Mouse (Mus musculus) brain, embryonic 14.5 days (tissue): ENCODE measurements around the gene Pitpnm1. TPM values are rescaled to one million over a fixed set of nuclear protein-coding genes. Genes with fewer than 3 reads are reported as not detected.
"Not testable (repeated sequence)": the region's sequence is repeated elsewhere in the genome, so short reads cannot be mapped to it uniquely, and the experiment has no call there.

ENCODE experiments used
- DNase-seq: peaks from one replicate; pipeline ENCODE4 v3.0.0-alpha.2; 2011; ENCODE audit warnings: low read depth
- CTCF ChIP-seq: fragments of 200-500 bp; IDR thresholded peaks from 2 replicates; pipeline ENCODE4 v1.5.1; 2012; ENCODE audit warnings: inconsistent platforms, mild to moderate bottlenecking, moderate library complexity, borderline replicate concordance; ENCODE audit not compliant: insufficient read depth, insufficient read length; ENCODE audit errors: extremely low read depth
- POLR2A ChIP-seq: fragments of 200-500 bp; IDR thresholded peaks from 2 replicates; pipeline ENCODE4 v1.6.1; 2012; ENCODE audit warnings: mild to moderate bottlenecking, inconsistent platforms, borderline replicate concordance; ENCODE audit not compliant: poor library complexity, insufficient read depth, insufficient read length, severe bottlenecking; ENCODE audit errors: extremely low read depth
- polyA plus RNA-seq: library from polyadenylated mRNA; depleted of rRNA; stranded (reverse); fragments of >200 nt; gene quantifications from 2 replicates; pipeline ENCODE4 v1.2.3, GENCODE M21; 2012

Pitpnm1 gene
- polyA plus RNA-seq, 1 experiment, result 158 TPM

DNA sequence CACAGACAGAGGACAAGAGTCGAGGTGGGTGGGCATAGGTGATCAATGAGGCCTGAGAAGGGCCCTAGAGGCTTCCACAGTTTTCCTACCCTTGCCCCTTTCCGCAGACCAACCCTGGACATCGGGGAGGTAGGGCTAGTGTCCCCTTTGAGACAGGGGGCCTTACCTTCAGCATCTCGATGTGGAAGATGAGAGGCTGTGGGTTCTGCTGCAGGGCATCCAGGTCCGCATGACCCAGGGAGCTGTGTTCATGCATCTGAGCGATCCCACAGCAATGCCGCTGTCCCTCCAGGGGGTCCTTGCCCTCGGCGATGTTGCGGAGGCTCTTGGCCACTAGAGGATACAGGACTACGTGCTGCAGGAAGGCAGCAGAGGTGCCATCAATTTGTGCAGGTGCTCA is 16.0 kb downstream of the Pitpnm1 start:
- TF ChIP-seq CTCF, result no peak
- no peak for TF ChIP-seq POLR2A
- no peak for DNase-seq

DNA sequence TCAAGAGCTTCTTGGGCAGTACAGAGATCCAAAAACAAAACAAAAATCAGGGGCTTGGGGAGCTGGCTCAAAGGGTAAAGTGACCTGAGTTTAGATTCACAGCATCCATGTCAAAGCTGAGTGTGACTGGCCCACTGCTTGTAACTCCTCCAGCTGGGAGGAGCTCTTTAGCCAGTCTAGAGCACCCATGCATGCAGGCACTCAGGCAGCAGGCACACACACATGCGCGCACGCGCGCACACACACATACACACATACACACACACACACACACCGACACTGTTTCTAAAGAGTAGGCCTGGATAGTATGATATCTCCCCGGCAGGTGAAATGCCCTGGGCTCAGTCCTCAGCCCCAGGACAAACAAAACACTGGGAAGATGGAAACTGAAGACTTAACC is 17.2 kb downstream of the Pitpnm1 start:
- TF ChIP-seq CTCF (no peak), POLR2A (no peak)
- no peak for DNase-seq

DNA sequence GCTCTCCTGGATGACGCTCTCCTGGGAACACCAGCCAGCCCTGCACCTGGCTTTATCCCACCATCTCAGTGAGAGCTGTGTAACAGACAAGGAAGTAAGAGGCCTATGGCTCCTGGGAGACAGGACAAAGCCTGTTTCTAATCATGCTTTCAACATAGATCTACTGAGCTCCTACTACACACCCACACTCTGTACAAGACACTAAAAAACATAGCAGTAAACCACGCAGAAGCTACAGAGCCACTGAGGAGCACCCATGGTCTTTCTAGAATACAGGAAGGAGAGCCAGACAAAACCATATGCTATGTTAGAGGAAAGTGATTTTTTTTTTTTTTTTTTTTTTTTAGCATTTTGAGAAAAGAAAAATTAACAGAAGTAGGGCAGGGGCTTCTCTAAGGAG is 18.6 kb downstream of the Pitpnm1 start:
- no peak for TF ChIP-seq POLR2A
- TF ChIP-seq CTCF, result no peak
- DNase-seq, result no peak

DNA sequence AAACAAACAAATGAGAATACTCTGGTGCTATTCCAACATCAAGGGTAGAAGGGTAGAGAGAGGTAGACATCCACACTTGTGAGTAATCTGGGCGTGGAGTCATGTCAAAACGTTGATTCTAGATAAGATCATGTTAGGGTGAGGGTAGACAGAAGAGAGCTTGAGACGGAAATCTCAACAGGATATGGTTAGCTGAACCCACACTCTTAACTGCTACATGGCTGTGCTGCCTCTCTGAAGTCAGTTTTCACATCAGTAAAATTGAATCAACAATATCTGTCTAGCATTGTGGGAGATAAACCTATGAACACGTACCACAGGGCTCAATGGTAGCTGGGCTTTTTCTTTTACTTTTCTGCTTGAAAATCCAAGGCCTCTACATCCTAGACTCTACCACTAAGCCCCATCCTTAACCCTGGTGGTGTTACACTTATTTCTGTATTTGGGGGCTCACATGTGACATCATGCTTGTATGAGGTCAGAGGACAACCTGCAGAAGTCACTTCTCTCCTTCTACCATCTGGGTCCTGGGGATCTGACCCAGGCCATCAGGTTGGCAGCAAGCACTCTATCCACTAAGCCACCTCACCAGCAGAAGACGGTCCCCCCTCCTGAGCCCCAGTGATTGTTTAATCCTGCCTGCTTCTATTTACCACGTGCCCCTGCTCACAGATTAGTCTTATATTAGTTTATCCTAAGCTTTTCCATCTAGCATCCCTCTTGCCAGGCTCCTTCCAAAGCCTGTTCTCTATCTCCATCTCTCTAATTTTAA is 20.1 kb downstream of the Pitpnm1 start:
- no peak for TF ChIP-seq POLR2A
- no peak for TF ChIP-seq CTCF
- DNase-seq, result no peak

GRCm38 (mm10) chr19:4120496-4120895 is 20.7 kb downstream of the Pitpnm1 start:
- TF ChIP-seq CTCF (no peak), POLR2A (no peak)

GRCm38 (mm10) chr19:4121097-4121805 is 21.5 kb downstream of the Pitpnm1 start:
- TF ChIP-seq CTCF, result no peak
- TF ChIP-seq POLR2A, result 0 out of 2 replicates have a peak, but pooled peaks have one; percentile 16
- peak; percentile 99 for DNase-seq

More at GRCm38 (mm10) chr19:4120496-4120895, 20.7 kb downstream of the Pitpnm1 start:
- DNase-seq, result no peak

DNA sequence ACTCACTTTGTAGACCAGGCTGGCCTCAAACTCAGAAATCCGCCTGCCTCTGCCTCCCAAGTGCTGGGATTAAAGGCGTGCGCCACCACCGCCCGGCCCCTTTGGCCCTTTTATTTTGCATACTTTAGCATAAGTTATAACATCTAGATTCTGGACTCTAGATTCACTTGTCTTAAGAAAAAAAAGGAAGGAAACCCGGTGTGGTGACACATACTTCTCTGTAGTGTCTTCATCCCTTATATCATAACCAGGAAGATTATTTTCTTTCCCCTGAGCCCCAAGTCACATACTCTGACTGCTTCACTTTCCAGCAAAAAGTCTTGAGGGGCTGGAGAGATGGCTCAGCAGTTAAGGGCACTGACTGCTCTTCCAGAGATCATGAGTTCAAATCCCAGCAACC is 22.1 kb downstream of the Pitpnm1 start:
- DNase-seq, result not testable (repeated sequence)

GRCm38 (mm10) chr19:4122411-4123370 is 22.9 kb downstream of the Pitpnm1 start:
- no peak for DNase-seq
- TF ChIP-seq POLR2A (no peak), CTCF (no peak)

DNA sequence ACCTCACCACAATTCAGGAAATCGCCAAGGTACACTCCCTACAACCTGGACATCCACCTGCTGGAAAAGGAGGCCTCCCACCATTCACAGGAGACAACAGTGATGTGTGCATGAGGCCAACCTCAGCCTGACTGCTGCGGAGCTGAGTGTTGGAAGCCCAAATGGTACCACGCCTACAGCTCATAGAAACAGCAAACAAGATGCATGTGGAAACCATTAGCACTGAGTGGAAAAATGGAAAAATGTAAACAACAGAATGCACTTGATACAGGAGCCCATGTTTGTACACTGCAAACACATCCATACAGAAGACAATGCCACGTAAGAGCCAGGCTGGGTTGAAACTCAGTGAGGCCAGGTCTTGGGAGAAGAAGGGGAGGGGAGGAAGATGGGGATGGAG is 24.6 kb downstream of the Pitpnm1 start:
- no peak for DNase-seq
- TF ChIP-seq CTCF, result no peak
- no peak for TF ChIP-seq POLR2A

DNA sequence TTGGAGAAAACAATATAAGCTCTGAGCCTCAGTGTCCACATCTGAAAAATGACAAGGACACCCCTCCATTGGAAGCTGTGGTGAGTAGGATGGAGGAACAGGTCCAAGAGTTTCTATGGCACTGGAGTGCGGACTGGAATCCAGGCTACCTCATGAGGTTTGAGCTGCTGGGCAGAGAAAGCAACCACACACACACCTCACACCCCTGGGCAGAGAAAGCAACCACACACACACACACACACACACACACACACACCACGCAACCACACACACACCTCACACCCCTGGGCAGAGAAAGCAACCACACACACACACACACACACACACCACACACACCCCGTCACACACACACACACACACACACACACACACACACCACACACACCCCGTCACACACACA is 25.5 kb downstream of the Pitpnm1 start:
- DNase-seq, result peak; percentile 49

DNA sequence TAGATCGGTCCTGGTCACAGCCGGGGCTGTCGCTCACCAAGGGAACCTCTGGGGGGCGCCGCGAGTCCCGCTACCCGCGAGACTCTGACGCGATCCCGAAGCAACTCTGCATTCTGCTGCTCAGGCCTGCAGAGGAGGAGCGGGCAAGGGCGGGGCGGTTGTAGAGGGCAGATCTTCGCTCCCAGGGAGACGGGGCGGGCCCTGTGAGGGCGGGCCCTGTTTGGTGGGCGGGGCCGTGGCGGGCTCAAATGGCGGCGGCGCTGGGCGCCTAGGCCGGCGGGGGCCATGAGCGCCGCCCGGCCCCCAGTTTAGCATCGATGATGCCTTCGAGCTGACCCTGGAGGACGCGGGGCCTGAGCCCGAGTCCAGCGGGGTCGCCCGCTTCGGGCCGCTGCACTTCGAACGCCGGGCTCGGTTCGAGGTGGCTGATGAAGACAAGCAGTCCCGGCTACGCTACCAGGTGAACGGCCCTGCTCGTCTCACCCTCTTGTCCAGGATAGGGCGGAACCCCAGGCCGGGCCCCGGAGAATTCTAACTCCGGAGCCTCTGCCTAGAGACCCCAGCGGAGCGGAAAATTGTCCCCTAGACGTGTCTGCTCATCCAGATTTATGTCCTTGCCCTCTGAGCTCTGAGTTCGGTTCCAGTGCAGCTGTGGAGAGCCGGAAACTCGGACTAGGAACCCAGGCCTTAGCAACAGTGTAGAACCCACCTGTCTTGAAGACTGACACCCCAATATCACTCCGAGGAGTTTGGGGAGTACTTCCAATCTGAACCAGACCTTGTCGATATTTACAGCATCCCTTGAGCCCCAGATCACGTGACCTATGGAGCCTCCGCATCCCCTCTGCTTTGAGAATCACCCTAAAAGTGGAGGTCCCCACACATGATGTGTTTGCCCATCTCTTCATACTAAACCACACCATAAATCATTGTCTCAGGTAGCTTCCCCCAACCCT is 26.2 kb downstream of the Pitpnm1 start, which contains the start of gene Aip:
TSS of gene Aip (minus strand) at position 118 of the 956 bp plus-strand sequence.
- DNase-seq, result peak; percentile 99
- TF ChIP-seq POLR2A (peak; percentile 91), CTCF (peak; percentile 71)

DNA sequence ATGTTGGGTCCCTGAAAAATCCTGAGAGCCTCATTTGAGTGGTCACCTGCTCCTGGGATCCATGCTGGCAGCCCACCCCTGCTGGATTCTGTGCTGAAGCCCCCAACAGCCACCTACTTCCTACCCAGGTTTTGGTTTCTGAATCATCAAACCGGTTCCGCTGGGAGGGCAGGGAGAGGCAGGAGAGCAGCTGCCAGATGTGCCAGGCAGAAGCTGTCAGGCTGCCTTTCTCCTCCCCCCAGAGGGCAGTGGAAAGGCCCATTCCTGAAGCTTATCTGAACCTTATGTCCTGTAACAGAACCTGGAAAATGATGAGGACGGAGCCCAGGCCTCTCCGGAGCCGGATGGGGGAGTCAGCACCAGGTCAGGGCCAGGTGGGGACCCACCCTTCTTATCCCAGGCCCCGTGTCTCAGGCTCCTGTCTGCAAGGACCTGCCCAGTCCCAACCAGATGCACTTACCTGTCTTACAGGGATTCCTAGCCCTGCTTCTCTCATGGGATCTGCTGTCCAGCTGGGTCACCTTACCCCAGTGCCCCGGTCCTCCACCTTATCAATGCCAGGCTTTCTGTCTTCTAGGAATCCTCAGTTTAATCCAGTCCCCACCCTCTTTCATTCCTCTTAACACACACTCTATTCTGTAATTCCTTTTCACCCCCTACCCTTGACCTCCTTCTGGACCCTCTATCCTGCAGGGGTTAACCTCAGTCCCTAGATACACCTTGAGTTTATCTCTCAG is 27.1 kb downstream of the Pitpnm1 start:
- TF ChIP-seq POLR2A, result no peak
- no peak for TF ChIP-seq CTCF
- no peak for DNase-seq

- TF ChIP-seq CTCF (no peak), POLR2A (no peak)
Observed at GRCm38 (mm10) chr19:4129462-4129861, 29.7 kb downstream of the Pitpnm1 start.

More at GRCm38 (mm10) chr19:4129462-4129861, 29.7 kb downstream of the Pitpnm1 start:
- DNase-seq, result no peak
